Mouse (Mus musculus) bone marrow macrophage, adult 2 months (primary cell): Measurements from ENCODE around the gene Pak3.

Source experiments
- CTCF ChIP-seq: IDR thresholded peaks from 2 replicates; pipeline ENCODE4 v1.5.1; 2012; ENCODE audit warnings: low read depth, mild to moderate bottlenecking, low read length, moderate library complexity
- POLR2A ChIP-seq: IDR thresholded peaks from 2 replicates; pipeline ENCODE4 v1.6.1; 2012; ENCODE audit warnings: mild to moderate bottlenecking, low read depth, low read length, borderline replicate concordance

GRCm38 (mm10) chrX:143579925-143580324 is 61.5 kb downstream of the Pak3 start:
- TF ChIP-seq POLR2A, result no peak
- no peak for TF ChIP-seq CTCF
